ENCODE assay signal across 8 mouse cellular contexts in the genomic region with DNA sequence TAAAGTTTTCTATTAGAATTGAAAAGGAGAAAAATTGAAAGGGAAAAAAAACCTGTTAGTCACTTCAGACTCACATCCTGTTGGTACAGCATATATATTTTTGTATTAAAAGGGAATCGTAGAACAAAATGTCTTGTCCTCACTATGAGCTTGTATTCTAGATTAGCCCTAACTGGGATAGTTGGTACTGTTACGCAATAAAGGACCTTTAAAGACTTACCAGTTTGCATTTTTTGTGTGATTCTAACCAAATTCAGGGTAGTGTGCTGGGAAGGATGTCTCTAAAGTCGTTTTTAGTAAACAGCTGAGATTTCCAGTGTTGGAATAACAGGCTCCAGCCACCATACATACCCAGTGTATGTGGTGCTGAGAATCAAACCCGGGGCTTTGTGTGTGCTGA. TPM values are rescaled to one million over a fixed set of nuclear protein-coding genes. Genes with fewer than 3 reads are reported as not detected.
DNase-seq lines count a peak whose midpoint lies in the region; ATAC-seq and TF ChIP-seq lines count a peak whose summit lies in the region.

No protein-coding gene starts in this region.

- WGBS in heart, adult 2 months, result 49% methylated on average over 4 of the region's 4 CpGs
- WGBS in limb, embryonic 14.5 days, result 85% methylated on average over 4 of the region's 4 CpGs
- 76% methylated on average over 4 of the region's 4 CpGs for WGBS in stomach, embryonic 16.5 days

- peaks cover 3% of the 10 kb centered on the region; the same call in 1 of the 2 replicates for H3K79me2 ChIP-seq in heart, adult 2 months (replicated peaks; ENCODE audit: control insufficient read depth, insufficient read depth, low read length)

- no peak overlapping the region for H3K27ac ChIP-seq in heart, adult 2 months
- no peak overlapping the region for H3K27ac ChIP-seq in testis, adult 2 months (ENCODE audit: control insufficient read depth, insufficient read depth, low read depth, low read length)
- no peak overlapping the region for H3K27ac ChIP-seq in limb, embryonic 14.5 days (replicated peaks; ENCODE audit: low read depth, low read length)
- no peak overlapping the region for H3K27ac ChIP-seq in stomach, embryonic 16.5 days (ENCODE audit: low read length)

- peaks cover 7% of the 10 kb centered on the region for H3K4me1 ChIP-seq in heart, adult 2 months (ENCODE audit: control insufficient read depth, insufficient read depth, low read length)
- peaks cover 3% of the 10 kb centered on the region; the same call in 1 of the 2 replicates for H3K4me1 ChIP-seq in testis, adult 2 months (ENCODE audit: control insufficient read depth, insufficient read depth, low read length)
- peaks cover 16% of the 10 kb centered on the region for H3K4me1 ChIP-seq in limb, embryonic 14.5 days (ENCODE audit: control insufficient read depth, insufficient read depth, low read length)
- H3K4me1 ChIP-seq in stomach, embryonic 16.5 days (ENCODE audit: control insufficient read depth, insufficient read depth, low read length), result peaks cover 12% of the 10 kb centered on the region; the same call in 1 of the 2 replicates

- DNase-seq in heart, adult 2 months, result no peak
- DNase-seq in heart, adult 11 months, result no peak
- no peak for DNase-seq in testis, postnatal 10 days (ENCODE audit: low spot score)
- DNase-seq in limb, embryonic 14.5 days (ENCODE audit: low spot score), result no peak
- no peak for DNase-seq in frontal cortex, postnatal 25 days (ENCODE audit: low spot score in 2 of 2)
- DNase-seq in right cerebral cortex, postnatal 36 days (ENCODE audit: low spot score in 2 of 2), result no peak

- TF ChIP-seq POLR2A in heart, adult 2 months (IDR thresholded peaks at IDR 0.05; ENCODE audit: insufficient read depth, low read depth, low read length), result no peak
- no peak for TF ChIP-seq POLR2A in testis, adult 2 months (IDR thresholded peaks at IDR 0.05; ENCODE audit: control insufficient read depth, low read depth, low read length)
- no peak for TF ChIP-seq POLR2A in limb, embryonic 14.5 days (IDR thresholded peaks at IDR 0.05; ENCODE audit: borderline replicate concordance, extremely low read depth, insufficient read depth, insufficient read length)

- no peak for TF ChIP-seq EP300 in heart, adult 2 months (IDR thresholded peaks at IDR 0.05; ENCODE audit: insufficient read depth, low read depth, low read length)

- no peaks in the 10 kb centered on the region for H3K27me3 ChIP-seq in heart, adult 2 months (ENCODE audit: control insufficient read depth, insufficient read depth, low read length)
- H3K27me3 ChIP-seq in testis, adult 2 months (ENCODE audit: control insufficient read depth, insufficient read depth, low read length), result no peaks in the 10 kb centered on the region
- no peaks in the 10 kb centered on the region for H3K27me3 ChIP-seq in limb, embryonic 14.5 days (ENCODE audit: control insufficient read depth, insufficient read depth, low read length)
- no peaks in the 10 kb centered on the region for H3K27me3 ChIP-seq in stomach, embryonic 16.5 days (ENCODE audit: control insufficient read depth, insufficient read depth, low read length)

- intact Hi-C loops in heart, adult 2 months (cut with DNase I), result loop anchor here (5.0 kb wide), 1 partner anchor 33 kb away; a partner anchor contains a TSS

- H3K36me3 ChIP-seq in heart, adult 2 months (ENCODE audit: control insufficient read depth, insufficient read depth, low read length), result peaks cover 31% of the 10 kb centered on the region
- no peaks in the 10 kb centered on the region for H3K36me3 ChIP-seq in testis, adult 2 months (ENCODE audit: control insufficient read depth, insufficient read depth, low read length)
- peaks cover 17% of the 10 kb centered on the region for H3K36me3 ChIP-seq in limb, embryonic 14.5 days (ENCODE audit: control insufficient read depth, insufficient read depth, low read length)
- H3K36me3 ChIP-seq in stomach, embryonic 16.5 days (ENCODE audit: control insufficient read depth, insufficient read depth, low read length), result peaks cover under 1% of the 10 kb centered on the region; the same call in 1 of the 2 replicates

- 0 out of 2 replicates have a peak overlapping the region, but pooled peaks have one; percentile 5 for H3K4me3 ChIP-seq in heart, adult 2 months
- H3K4me3 ChIP-seq in testis, adult 2 months (ENCODE audit: control insufficient read depth, low read depth, low read length), result peak overlapping the region; percentile 5; the same call in 1 of the 2 replicates
- no peak overlapping the region for H3K4me3 ChIP-seq in limb, embryonic 14.5 days (replicated peaks; ENCODE audit: low read length)
- H3K4me3 ChIP-seq in stomach, embryonic 16.5 days (replicated peaks; ENCODE audit: low read length), result no peak overlapping the region

- TF ChIP-seq CTCF in heart, adult 2 months (IDR thresholded peaks at IDR 0.05), result no peak
- no peak for TF ChIP-seq CTCF in testis, adult 2 months (IDR thresholded peaks at IDR 0.05; ENCODE audit: control insufficient read depth, insufficient read depth, insufficient replicate concordance, low read depth, low read length)

- H3K9me3 ChIP-seq in limb, embryonic 14.5 days (ENCODE audit: control insufficient read depth, low read length), result no peaks in the 10 kb centered on the region
- H3K9me3 ChIP-seq in stomach, embryonic 16.5 days (replicated peaks; ENCODE audit: control insufficient read depth, low read length), result no peaks in the 10 kb centered on the region

- peak overlapping the region; percentile 15; the same call in 1 of the 2 replicates for H3K4me2 ChIP-seq in limb, embryonic 14.5 days (replicated peaks; ENCODE audit: low read depth, low read length, severe bottlenecking)
- H3K4me2 ChIP-seq in stomach, embryonic 16.5 days (ENCODE audit: low read depth, low read length), result peak overlapping the region; percentile 66

- no peak for ATAC-seq in limb, embryonic 14.5 days (ENCODE audit: low FRiP score, low read depth)
- ATAC-seq in stomach, embryonic 16.5 days (ENCODE audit: insufficient read depth, low FRiP score), result no peak

- no peak overlapping the region for H3K9ac ChIP-seq in heart, adult 2 months (ENCODE audit: low read depth, low read length)
- H3K9ac ChIP-seq in limb, embryonic 14.5 days (ENCODE audit: low read depth, low read length, severe bottlenecking), result no peak overlapping the region
- H3K9ac ChIP-seq in stomach, embryonic 16.5 days (ENCODE audit: low read length), result no peak overlapping the region

RNA-seq across cellular contexts. Expression of a gene that starts 1.7 kb away (rescaled TPM):
- total RNA-seq in heart, adult 2 months (2021), result 10 to 100 TPM; 44.1 to 53.3 TPM
- 12.3 and 26.9 TPM in 2 replicates for polyA plus RNA-seq in heart, adult 2 months (2012; rRNA removed)
- 15.0 and 17.9 TPM in 2 replicates for polyA plus RNA-seq in testis, adult 2 months (2012; rRNA removed)
- polyA plus RNA-seq in limb, embryonic 14.5 days (2012; rRNA removed), result 66.3 and 88.4 TPM in 2 replicates
- 129 and 132 TPM in 2 replicates for polyA plus RNA-seq in limb, embryonic 14.5 days (2014; fragmentation: Nextera tagmentation; extraction: Ambion mirVana)
- polyA plus RNA-seq in stomach, embryonic 16.5 days (2015; fragmentation: Nextera tagmentation; extraction: Ambion mirVana), result 103 and 105 TPM in 2 replicates

RNA-seq across cellular contexts. Expression of a gene that starts 33.6 kb away (rescaled TPM):
- not detected for total RNA-seq in heart, adult 2 months (2021)
- polyA plus RNA-seq in heart, adult 2 months (2012; rRNA removed), result 0.12 and 0.38 TPM in 2 replicates
- 8.2 and 10.6 TPM in 2 replicates for polyA plus RNA-seq in testis, adult 2 months (2012; rRNA removed)
- 6.5 and 7.8 TPM in 2 replicates for polyA plus RNA-seq in limb, embryonic 14.5 days (2012; rRNA removed)
- 1.5 and 1.7 TPM in 2 replicates for polyA plus RNA-seq in limb, embryonic 14.5 days (2014; fragmentation: Nextera tagmentation; extraction: Ambion mirVana)
- polyA plus RNA-seq in stomach, embryonic 16.5 days (2015; fragmentation: Nextera tagmentation; extraction: Ambion mirVana), result 1.5 and 1.6 TPM in 2 replicates

Comparison
In these comparisons a context has a peak if more than half of its experiments do, and no peak if none do; other contexts are left out.
1. H3K4me3 ChIP-seq: peak in heart, adult 2 months (single experiment) and testis, adult 2 months (single experiment); none in limb, embryonic 14.5 days (single experiment) and stomach, embryonic 16.5 days (single experiment).